Mouse (Mus musculus) megakaryocyte, embryonic 14.5 days (primary cell): ENCODE measurements around the gene Pde4a.

Experiments used
- FLI1 ChIP-seq: IDR thresholded peaks from 2 replicates; pipeline ENCODE4 v1.6.1; 2012; ENCODE audit warnings: low read length, inconsistent platforms, mixed read lengths
- GATA1 ChIP-seq: IDR thresholded peaks from 3 replicates; pipeline ENCODE4 v1.6.1; 2012; ENCODE audit warnings: mixed read lengths, low read length, inconsistent platforms, borderline replicate concordance

DNA sequence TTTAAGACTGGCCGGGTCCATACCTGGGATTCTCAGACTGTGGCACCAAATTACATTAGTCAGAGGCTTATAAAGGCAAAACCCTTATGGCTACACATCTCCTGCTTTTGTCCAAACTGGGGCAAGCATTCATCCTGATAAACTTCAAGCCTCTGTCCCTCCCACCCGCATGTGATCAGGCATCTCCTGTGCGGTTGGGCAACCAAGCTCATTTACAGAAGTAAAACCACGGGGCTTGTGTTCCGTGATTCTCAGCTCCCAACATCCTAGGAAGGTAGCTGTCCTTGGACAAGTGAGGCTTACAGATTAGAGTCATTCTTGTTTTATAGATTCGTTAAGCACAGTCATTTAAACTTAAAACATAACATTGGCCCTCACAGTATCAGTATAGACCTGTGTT, 41.3 kb downstream of the Pde4a start:
- TF ChIP-seq GATA1: no peak
- no peak for TF ChIP-seq FLI1
